Mouse (Mus musculus): ENCODE measurements around the gene Noxa1. TPM values are rescaled to one million over a fixed set of nuclear protein-coding genes. Genes with fewer than 3 reads are reported as not detected.

Noxa1 gene
- total RNA-seq, 2 experiments from 2014 or later: not detected

- DNase-seq (ENCODE audit: extremely low spot score in 1 of 2, low spot score in 2 of 2): peak; percentile 82 to 93
- intact Hi-C loops (cut with DNase I): no loop called here
Measured at GRCm38 (mm10) chr2:25054221-25055067, 40.5 kb downstream of the Noxa1 start, which contains the start of gene Nsmf. Gene Nsmf (plus strand): TSS chr2:25054355.

DNA sequence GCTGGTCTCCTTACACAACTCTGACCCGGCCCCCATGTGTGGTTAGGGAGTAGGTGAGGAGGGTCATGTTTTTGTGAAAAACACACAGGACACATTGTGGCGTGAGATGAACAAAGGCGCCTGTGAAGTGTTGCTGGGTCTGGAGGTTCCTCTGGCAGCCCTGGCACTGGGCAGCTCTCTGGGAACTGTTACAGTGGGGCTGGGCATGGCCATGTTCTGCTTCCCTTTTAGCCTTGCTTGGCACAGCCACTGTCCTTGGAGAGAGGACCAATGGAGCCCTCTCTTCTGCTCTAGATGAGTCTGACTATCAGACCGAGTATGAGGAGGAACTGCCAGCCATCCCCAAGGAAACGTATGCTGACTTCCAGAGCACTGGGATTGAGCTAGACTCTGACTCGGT is 41.8 kb downstream of the Noxa1 start:
- DNase-seq (ENCODE audit: extremely low spot score in 1 of 2, low spot score in 2 of 2): no peak
- intact Hi-C loops (cut with DNase I): no loop called here

DNA sequence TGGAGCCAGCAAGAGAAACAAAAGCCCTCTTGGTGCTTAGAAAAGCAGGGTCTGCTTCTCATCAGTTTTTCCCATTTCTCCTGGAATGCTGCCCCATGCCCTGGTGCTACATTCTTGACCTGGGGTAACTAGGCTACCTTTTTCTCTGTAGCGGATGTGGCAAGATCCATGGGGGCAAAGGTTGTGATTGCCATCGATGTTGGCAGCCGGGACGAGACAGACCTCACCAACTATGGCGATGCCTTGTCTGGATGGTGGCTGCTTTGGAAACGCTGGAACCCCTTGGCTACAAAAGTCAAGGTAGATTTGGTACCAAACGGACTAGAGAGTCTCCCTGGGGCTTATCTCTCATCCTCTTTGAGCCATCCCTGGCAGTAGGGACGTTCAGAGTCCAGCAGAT is 43.5 kb downstream of the Noxa1 start:
- DNase-seq (ENCODE audit: extremely low spot score in 1 of 2, low spot score in 2 of 2): peak in 1 of 2 experiments; percentile 22
- intact Hi-C loops (cut with DNase I): no loop called here

GRCm38 (mm10) chr2:25050921-25051320 is 44.0 kb downstream of the Noxa1 start:
- intact Hi-C loops (cut with DNase I): no loop called here
- DNase-seq (ENCODE audit: extremely low spot score in 1 of 2, low spot score in 2 of 2): peak in 1 of 2 experiments; percentile 51

DNA sequence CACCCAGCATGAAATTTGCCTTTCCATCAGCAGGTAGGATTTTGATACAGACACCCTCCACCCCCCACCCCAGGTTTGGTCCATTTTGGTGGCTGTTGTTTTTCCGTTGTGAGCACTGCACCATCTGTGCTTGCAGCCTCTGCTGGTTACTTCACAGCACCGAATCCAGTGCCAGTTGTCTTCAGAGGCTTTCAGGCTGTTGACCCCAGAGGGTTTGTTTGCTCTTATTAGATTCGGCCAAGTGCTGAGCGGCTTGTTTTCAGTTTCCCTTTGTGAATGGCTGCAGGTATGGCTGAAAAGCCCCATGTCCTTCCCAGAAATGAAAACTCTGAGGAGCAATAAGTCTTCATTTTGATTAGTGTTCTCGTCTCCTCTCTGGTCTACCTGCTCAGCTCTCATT is 54.9 kb downstream of the Noxa1 start:
- intact Hi-C loops (cut with DNase I): no loop called here
- DNase-seq (ENCODE audit: extremely low spot score in 1 of 2, low spot score in 2 of 2): no peak

Small RNA genes lying within 50 kb of the gene (microRNA-seq; reads per million reads assigned to microRNA genes)
- gene Gm24328 (not detected), gene Mir7664 (not detected)

Other genes with a start within 250 kb of the Noxa1 start
- gene Ehmt1, start 175.5 kb downstream of the Noxa1 start, total RNA-seq (2021): 10 to 100 TPM; 59.4 to 76.6 TPM
- gene Arrdc1, start 159.9 kb downstream of the Noxa1 start, total RNA-seq (2021): 10 to 100 TPM; 27.6 to 30.6 TPM
- gene Zmynd19, start 145.4 kb downstream of the Noxa1 start, total RNA-seq (2021): 10 to 100 TPM; 43.5 to 45.5 TPM
- 10 to 100 TPM; 35.0 to 35.1 TPM for gene Dph7, start 132.7 kb downstream of the Noxa1 start, total RNA-seq (2021)
- gene Mrpl41, start 120.1 kb downstream of the Noxa1 start, total RNA-seq (2021): 10 to 100 TPM; 83.8 to 84.2 TPM
- gene Pnpla7, start 119.1 kb downstream of the Noxa1 start, total RNA-seq (2021): 10 to 100 TPM in 1 of 2 experiments, 1 to 10 TPM in 1; 8.7 to 12.3 TPM
- 100 to 1,000 TPM; 566 to 585 TPM for gene Nsmf, start 40.8 kb downstream of the Noxa1 start, total RNA-seq (2021)
- not detected for gene Entpd8, start 14.8 kb downstream of the Noxa1 start, total RNA-seq (2021)
- gene Nrarp, start 85.6 kb upstream of the Noxa1 start, total RNA-seq (2021): 10 to 100 TPM; 34.5 to 41.9 TPM
- 1 to 10 TPM; 1.8 to 1.9 TPM for gene Tor4a, start 101.7 kb upstream of the Noxa1 start, total RNA-seq (2021)
- gene Nelfb, start 116.3 kb upstream of the Noxa1 start, total RNA-seq (2021): 10 to 100 TPM; 51.1 to 56.9 TPM
- not detected for gene Stpg3, start 119.5 kb upstream of the Noxa1 start, total RNA-seq (2021)
- not detected for gene Fam166a, start 123.6 kb upstream of the Noxa1 start, total RNA-seq (2021)
- 100 to 1,000 TPM; 484 to 492 TPM for gene Tubb4b, start 129.6 kb upstream of the Noxa1 start, total RNA-seq (2021)
- not detected for gene Slc34a3, start 139.2 kb upstream of the Noxa1 start, total RNA-seq (2021)
- not detected for gene Rnf224, start 141.6 kb upstream of the Noxa1 start, total RNA-seq (2021)
- gene Rnf208, start 147.1 kb upstream of the Noxa1 start, total RNA-seq (2021): 100 to 1,000 TPM; 229 to 231 TPM
- gene Cysrt1, start 147.3 kb upstream of the Noxa1 start, total RNA-seq (2021): not detected
- gene AL732309.1, start 151.7 kb upstream of the Noxa1 start, total RNA-seq (2021): 1 to 10 TPM in 1 of 2 experiments, not detected in 1; 2.4 TPM
- gene Tmem203, start 160.3 kb upstream of the Noxa1 start, total RNA-seq (2021): 10 to 100 TPM; 30.5 to 31.4 TPM
- gene Tprn, start 167.5 kb upstream of the Noxa1 start, total RNA-seq (2021): 10 to 100 TPM; 10.8 to 14.6 TPM
- gene Ssna1, start 177.3 kb upstream of the Noxa1 start, total RNA-seq (2021): 10 to 100 TPM; 72.1 to 81.0 TPM
- 10 to 100 TPM; 79.7 to 85.1 TPM for gene Anapc2, start 177.3 kb upstream of the Noxa1 start, total RNA-seq (2021)
- not detected for gene Tmem210, start 193.0 kb upstream of the Noxa1 start, total RNA-seq (2021)
- not detected for gene Lrrc26, start 194.8 kb upstream of the Noxa1 start, total RNA-seq (2021)
- 100 to 1,000 TPM; 386 to 400 TPM for gene Grin1, start 224.0 kb upstream of the Noxa1 start, total RNA-seq (2021)
- gene Man1b1, start 237.2 kb upstream of the Noxa1 start, total RNA-seq (2021): 10 to 100 TPM; 57.6 to 64.0 TPM